ENCODE assay signal across 9 mouse cellular contexts in genomic region chr6:122719942-122720341, GRCm38 (mm10). TPM values are rescaled to one million over a fixed set of nuclear protein-coding genes. Genes with fewer than 3 reads are reported as not detected.
DNase-seq lines count a peak whose midpoint lies in the region; ATAC-seq and TF ChIP-seq lines count a peak whose summit lies in the region.
"Had no signal": no experiment of that assay in that cellular context is flagged by ENCODE, and none has a peak within 500 bp of the region (broad histone marks: within the 10 kb centered on the region; RNA-seq: fewer than 3 reads in every experiment).

No protein-coding gene starts in this region.

- WGBS in forebrain, embryonic 13.5 days: 25% methylated on average over 2 of the region's 2 CpGs
- 18% methylated on average over 2 of the region's 2 CpGs for WGBS in liver, postnatal 0 days (ENCODE audit: insufficient replicate concordance)

- H3K9ac ChIP-seq in forebrain, embryonic 13.5 days: no peak overlapping the region
- no peak overlapping the region for H3K9ac ChIP-seq in liver, postnatal 0 days (replicated peaks)

- peak; percentile 58 for DNase-seq in gastrocnemius, adult 18-20 months (ENCODE audit: low spot score)
- DNase-seq in gastrocnemius, postnatal 25 days: no peak
- peak; percentile 43 for DNase-seq in c-Kit-positive CD71-negative TER-119-negative erythroid progenitor cells, embryonic 14.5 days (ENCODE audit: low read depth)
- peak; percentile 32 to 80 for DNase-seq in kidney, adult 8-10 months
- DNase-seq in liver, postnatal 0 days: peak; percentile 67
- DNase-seq in right cerebral cortex, postnatal 4 days: peak; percentile 71

- peak; percentile 98 for TF ChIP-seq CTCF in E14TG2a.4 (conservative IDR thresholded peaks at IDR 0.05; ENCODE audit: low read length)
- peak; percentile 80 for TF ChIP-seq CTCF in liver, postnatal 0 days (IDR thresholded peaks at IDR 0.05; ENCODE audit: low read depth)

- peaks cover 31% of the 10 kb centered on the region for H3K4me1 ChIP-seq in E14TG2a.4 (replicated peaks; ENCODE audit: low read depth, low read length)
- H3K4me1 ChIP-seq in forebrain, embryonic 13.5 days: no peaks in the 10 kb centered on the region
- H3K4me1 ChIP-seq in liver, postnatal 0 days (ENCODE audit: insufficient read depth): no peaks in the 10 kb centered on the region

- no peaks in the 10 kb centered on the region for H3K9me3 ChIP-seq in E14TG2a.4 (ENCODE audit: low read length)
- H3K9me3 ChIP-seq in forebrain, embryonic 13.5 days (replicated peaks): no peaks in the 10 kb centered on the region
- no peaks in the 10 kb centered on the region for H3K9me3 ChIP-seq in liver, postnatal 0 days (ENCODE audit: low read length)

- no peaks in the 10 kb centered on the region for H3K27me3 ChIP-seq in E14TG2a.4 (ENCODE audit: insufficient read depth, low read length)
- no peaks in the 10 kb centered on the region for H3K27me3 ChIP-seq in forebrain, embryonic 13.5 days
- no peaks in the 10 kb centered on the region for H3K27me3 ChIP-seq in liver, postnatal 0 days (ENCODE audit: insufficient read depth, low read length)

- H3K4me3 ChIP-seq in E14TG2a.4 (replicated peaks; ENCODE audit: low read length): no peak overlapping the region
- H3K4me3 ChIP-seq in forebrain, embryonic 13.5 days: no peak overlapping the region
- no peak overlapping the region for H3K4me3 ChIP-seq in liver, postnatal 0 days (ENCODE audit: low read depth, low read length)

- ATAC-seq in forebrain, embryonic 13.5 days: peak; percentile 24; the same call in 1 of the 2 replicates
- no peak for ATAC-seq in liver, postnatal 0 days

- no peak for TF ChIP-seq EP300 in liver, postnatal 0 days (IDR thresholded peaks at IDR 0.05; ENCODE audit: low read depth)

- H3K36me3 ChIP-seq in E14TG2a.4 (ENCODE audit: insufficient read depth, low read length): peaks cover 14% of the 10 kb centered on the region
- no peaks in the 10 kb centered on the region for H3K36me3 ChIP-seq in forebrain, embryonic 13.5 days (ENCODE audit: poor library complexity, severe bottlenecking)
- no peaks in the 10 kb centered on the region for H3K36me3 ChIP-seq in liver, postnatal 0 days (replicated peaks; ENCODE audit: insufficient read depth, low read length)

- no peak overlapping the region for H3K27ac ChIP-seq in forebrain, embryonic 13.5 days
- no peak overlapping the region for H3K27ac ChIP-seq in liver, postnatal 0 days (ENCODE audit: low read depth)

- no peak overlapping the region for H3K4me2 ChIP-seq in forebrain, embryonic 13.5 days
- no peak overlapping the region for H3K4me2 ChIP-seq in liver, postnatal 0 days (ENCODE audit: low read depth, low read length)

RNA-seq across cellular contexts. Expression of gene Nanog, which starts 12.7 kb away (rescaled TPM):
- total RNA-seq in gastrocnemius, adult 18-20 months (2021): not detected
- not detected for total RNA-seq in gastrocnemius, postnatal 25 days (2021)
- polyA plus RNA-seq in forebrain, embryonic 13.5 days (2015; fragmentation: Nextera tagmentation; extraction: Ambion mirVana): 0.18 and 0.23 TPM in 2 replicates
- not detected in 2 replicates for polyA plus RNA-seq in liver, postnatal 0 days (2015; fragmentation: Nextera tagmentation; extraction: Ambion mirVana)
- total RNA-seq: layer of hippocampus, postnatal 25 days had no signal
